In the genomic region with DNA sequence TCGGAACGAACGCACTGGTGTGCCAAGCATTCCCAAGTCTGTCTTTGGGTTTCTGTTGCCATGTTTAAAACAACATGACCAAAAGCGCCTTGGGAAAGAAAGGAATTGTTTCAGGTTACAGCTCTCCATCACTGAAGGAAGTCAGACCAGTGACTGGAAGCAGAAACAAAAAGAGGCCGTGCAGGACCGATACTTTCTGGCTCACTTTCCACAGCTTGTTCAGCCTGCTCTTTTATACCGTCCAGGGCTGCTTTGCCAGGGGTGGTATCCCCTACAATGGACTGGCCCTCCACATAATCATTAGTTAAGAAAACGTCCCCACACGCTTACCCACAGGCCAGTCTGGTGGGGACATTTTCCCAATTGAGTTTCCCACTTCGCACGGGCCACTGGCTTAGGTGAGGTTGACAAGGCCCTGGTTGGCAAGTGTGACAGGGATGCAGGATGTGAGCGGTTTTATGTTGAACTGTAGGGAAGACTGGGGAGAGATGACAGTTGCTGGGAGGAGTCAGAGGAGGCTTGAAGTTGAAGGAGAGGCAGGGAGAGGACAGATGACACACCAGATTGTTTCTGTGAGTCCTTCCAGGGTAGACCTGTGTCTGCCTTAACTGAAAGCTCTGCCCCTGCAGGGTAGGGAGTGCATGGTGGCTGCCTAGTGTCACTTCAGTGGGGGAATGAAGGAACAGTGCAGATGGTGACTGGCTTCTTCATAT, we compare ENCODE assay signal across 8 mouse cellular contexts. TPM values are rescaled to one million over a fixed set of nuclear protein-coding genes. Genes with fewer than 3 reads are reported as not detected.
DNase-seq lines count a peak whose midpoint lies in the region; ATAC-seq and TF ChIP-seq lines count a peak whose summit lies in the region.

No protein-coding gene starts in this region.

- H3K36me3 ChIP-seq in kidney, postnatal 0 days (ENCODE audit: insufficient read depth, low read length), result peaks cover 23% of the 10 kb centered on the region
- H3K36me3 ChIP-seq in forebrain, embryonic 16.5 days (ENCODE audit: control insufficient read depth, insufficient read depth), result peaks cover 13% of the 10 kb centered on the region
- peaks cover 53% of the 10 kb centered on the region for H3K36me3 ChIP-seq in liver, embryonic 15.5 days (replicated peaks)

- peak overlapping the region; percentile 100 for H3K4me2 ChIP-seq in kidney, postnatal 0 days (ENCODE audit: low read length)
- peak overlapping the region; percentile 99 for H3K4me2 ChIP-seq in forebrain, embryonic 16.5 days (ENCODE audit: low read length)
- peak overlapping the region; percentile 95 for H3K4me2 ChIP-seq in liver, embryonic 15.5 days

- no peak for ATAC-seq in kidney, postnatal 0 days (replicated peaks; ENCODE audit: low FRiP score, low read depth)
- ATAC-seq in forebrain, embryonic 16.5 days, result no peak
- peak; percentile 6; the same call in 1 of the 2 replicates for ATAC-seq in liver, embryonic 15.5 days (ENCODE audit: insufficient read depth)

- peak overlapping the region; percentile 98 for H3K27ac ChIP-seq in kidney, postnatal 0 days
- no peak overlapping the region for H3K27ac ChIP-seq in forebrain, embryonic 16.5 days (ENCODE audit: low read length)
- H3K27ac ChIP-seq in liver, embryonic 15.5 days (replicated peaks), result peak overlapping the region; percentile 97

- H3K4me3 ChIP-seq in kidney, postnatal 0 days (replicated peaks; ENCODE audit: low read depth, low read length), result peak overlapping the region; percentile 78
- H3K4me3 ChIP-seq in forebrain, embryonic 16.5 days (replicated peaks; ENCODE audit: low read length), result peak overlapping the region; percentile 83
- H3K4me3 ChIP-seq in liver, embryonic 15.5 days (replicated peaks), result peak overlapping the region; percentile 77

- H3K4me1 ChIP-seq in kidney, postnatal 0 days (replicated peaks; ENCODE audit: insufficient read depth, low read length), result peaks cover 14% of the 10 kb centered on the region
- H3K4me1 ChIP-seq in forebrain, embryonic 16.5 days (replicated peaks; ENCODE audit: control insufficient read depth, insufficient read depth, low read length), result peaks cover 27% of the 10 kb centered on the region
- peaks cover 63% of the 10 kb centered on the region for H3K4me1 ChIP-seq in liver, embryonic 15.5 days (replicated peaks)

- no peaks in the 10 kb centered on the region for H3K27me3 ChIP-seq in kidney, postnatal 0 days (ENCODE audit: insufficient read depth, low read length)
- no peaks in the 10 kb centered on the region for H3K27me3 ChIP-seq in forebrain, embryonic 16.5 days (replicated peaks; ENCODE audit: control insufficient read depth, insufficient read depth, low read length)
- H3K27me3 ChIP-seq in liver, embryonic 15.5 days, result no peaks in the 10 kb centered on the region

- no peak for TF ChIP-seq CTCF in kidney, postnatal 0 days (IDR thresholded peaks at IDR 0.05; ENCODE audit: low read depth)

- no peaks in the 10 kb centered on the region for H3K9me3 ChIP-seq in kidney, postnatal 0 days (replicated peaks; ENCODE audit: low read length)
- no peaks in the 10 kb centered on the region for H3K9me3 ChIP-seq in forebrain, embryonic 16.5 days (ENCODE audit: control insufficient read depth, low read length)
- H3K9me3 ChIP-seq in liver, embryonic 15.5 days (replicated peaks), result no peaks in the 10 kb centered on the region

- peak; percentile 52 for DNase-seq in kidney, postnatal 0 days (ENCODE audit: low spot score)
- no peak for DNase-seq in kidney, adult 8-10 months
- peak; percentile 50 for DNase-seq in Muller cell, postnatal 12 days (ENCODE audit: inconsistent ontology term)
- DNase-seq in layer of hippocampus, adult 8-10 months (ENCODE audit: low spot score in 2 of 2), result no peak
- DNase-seq in adrenal gland, adult (ENCODE audit: inconsistent age in 2 of 2, low spot score in 1 of 2), result no peak
- DNase-seq in layer of hippocampus, adult 9-11 months, result no peak

- H3K9ac ChIP-seq in kidney, postnatal 0 days (ENCODE audit: low read depth, low read length), result peak overlapping the region; percentile 85
- peak overlapping the region; percentile 90 for H3K9ac ChIP-seq in forebrain, embryonic 16.5 days (replicated peaks; ENCODE audit: low read depth, low read length)
- peak overlapping the region; percentile 94 for H3K9ac ChIP-seq in liver, embryonic 15.5 days

- 4% methylated on average over 12 of the region's 12 CpGs for WGBS in kidney, postnatal 0 days
- WGBS in forebrain, embryonic 16.5 days, result 5% methylated on average over 12 of the region's 12 CpGs
- WGBS in liver, embryonic 15.5 days (ENCODE audit: insufficient replicate concordance), result 4% methylated on average over 12 of the region's 12 CpGs

RNA-seq across cellular contexts. Expression of a gene that starts 1.5 kb away (rescaled TPM):
- 61.3 and 63.3 TPM in 2 replicates for polyA plus RNA-seq in kidney, postnatal 0 days (2015; fragmentation: Nextera tagmentation; extraction: Ambion mirVana)
- 81.7 and 85.2 TPM in 2 replicates for polyA plus RNA-seq in forebrain, embryonic 16.5 days (2015; fragmentation: Nextera tagmentation; extraction: Ambion mirVana)
- 99.0 and 133 TPM in 2 replicates for polyA plus RNA-seq in liver, embryonic 15.5 days (2015; fragmentation: Nextera tagmentation; extraction: Ambion mirVana)
- 10 to 100 TPM; 49.9 to 58.8 (median 51.3) TPM for total RNA-seq in layer of hippocampus, adult 8-10 months (2022)

RNA-seq across cellular contexts. Expression of a gene that starts 14.1 kb away (rescaled TPM):
- polyA plus RNA-seq in kidney, postnatal 0 days (2015; fragmentation: Nextera tagmentation; extraction: Ambion mirVana), result 0.16 and 0.20 TPM in 2 replicates
- 0.12 and 0.14 TPM in 2 replicates for polyA plus RNA-seq in forebrain, embryonic 16.5 days (2015; fragmentation: Nextera tagmentation; extraction: Ambion mirVana)
- 0.09 and 0.12 TPM in 2 replicates for polyA plus RNA-seq in liver, embryonic 15.5 days (2015; fragmentation: Nextera tagmentation; extraction: Ambion mirVana)
- total RNA-seq in layer of hippocampus, adult 8-10 months (2022), result under 1 TPM; 0.14 to 0.90 (median 0.56) TPM

RNA-seq across cellular contexts. Expression of a gene that starts 20.6 kb away (rescaled TPM):
- polyA plus RNA-seq in kidney, postnatal 0 days (2015; fragmentation: Nextera tagmentation; extraction: Ambion mirVana), result 133 and 141 TPM in 2 replicates
- polyA plus RNA-seq in forebrain, embryonic 16.5 days (2015; fragmentation: Nextera tagmentation; extraction: Ambion mirVana), result 119 and 121 TPM in 2 replicates
- 120 and 123 TPM in 2 replicates for polyA plus RNA-seq in liver, embryonic 15.5 days (2015; fragmentation: Nextera tagmentation; extraction: Ambion mirVana)
- total RNA-seq in layer of hippocampus, adult 8-10 months (2022), result 10 to 100 TPM; 13.1 to 19.1 (median 16.9) TPM

RNA-seq across cellular contexts. Expression of a gene that starts 25.5 kb away (rescaled TPM):
- polyA plus RNA-seq in kidney, postnatal 0 days (2015; fragmentation: Nextera tagmentation; extraction: Ambion mirVana), result 2.3 and 3.7 TPM in 2 replicates
- polyA plus RNA-seq in forebrain, embryonic 16.5 days (2015; fragmentation: Nextera tagmentation; extraction: Ambion mirVana), result 2.2 and 2.7 TPM in 2 replicates
- 2.2 and 2.3 TPM in 2 replicates for polyA plus RNA-seq in liver, embryonic 15.5 days (2015; fragmentation: Nextera tagmentation; extraction: Ambion mirVana)
- under 1 TPM in 2 of 4 experiments, not detected in 2; 0.76 to 0.95 TPM for total RNA-seq in layer of hippocampus, adult 8-10 months (2022)

RNA-seq across cellular contexts. Expression of a gene that starts 29.8 kb away (rescaled TPM):
- polyA plus RNA-seq in kidney, postnatal 0 days (2015; fragmentation: Nextera tagmentation; extraction: Ambion mirVana), result 0.54 and 0.72 TPM in 2 replicates
- 1.5 and 1.7 TPM in 2 replicates for polyA plus RNA-seq in forebrain, embryonic 16.5 days (2015; fragmentation: Nextera tagmentation; extraction: Ambion mirVana)
- 0.25 and 0.31 TPM in 2 replicates for polyA plus RNA-seq in liver, embryonic 15.5 days (2015; fragmentation: Nextera tagmentation; extraction: Ambion mirVana)
- under 1 TPM; 0.23 to 0.45 (median 0.31) TPM for total RNA-seq in layer of hippocampus, adult 8-10 months (2022)

Comparison
In these comparisons a context has a peak if more than half of its experiments do, and no peak if none do; other contexts are left out.
1. DNase-seq: peak in kidney, postnatal 0 days (single experiment) and Muller cell, postnatal 12 days (single experiment); none in kidney, adult 8-10 months (0 of 2), layer of hippocampus, adult 8-10 months (0 of 2), adrenal gland, adult (0 of 2) and layer of hippocampus, adult 9-11 months (single experiment).
2. Peak in every context shown above with its lines, with median percentiles within 50 percentile points of each other: H3K4me2 ChIP-seq, H3K4me3 ChIP-seq and H3K9ac ChIP-seq.